Mouse (Mus musculus): ENCODE measurements around the gene Doc2b.
"Not testable (repeated sequence)": the region's sequence is repeated elsewhere in the genome, so short reads cannot be mapped to it uniquely, and the experiment has no call there.

DNA sequence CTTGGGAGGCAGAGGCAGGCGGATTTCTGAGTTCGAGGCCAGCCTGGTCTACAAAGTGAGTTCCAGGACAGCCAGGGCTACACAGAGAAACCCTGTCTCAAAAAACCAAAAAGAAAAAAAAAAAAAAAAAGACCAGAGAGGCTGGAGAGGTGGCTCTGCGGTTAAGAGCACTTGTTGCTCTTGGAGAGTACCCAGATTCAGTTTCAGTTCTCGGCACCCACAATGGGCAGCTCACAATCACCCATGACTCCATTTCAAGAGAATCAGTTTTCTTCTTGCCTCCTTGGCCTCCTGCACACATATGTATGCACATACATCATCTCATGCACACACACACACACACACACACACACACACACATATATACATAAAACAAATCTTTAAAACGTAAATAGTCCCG is 68.2 kb downstream of the Doc2b start:
- TF ChIP-seq CTCF, EP300 (IDR thresholded peaks at IDR 0.05; ENCODE audit: low read depth): not testable (repeated sequence)

Measured in liver, postnatal 0 days (tissue).